Mouse (Mus musculus): ENCODE data around the gene Mdga2. TPM values are rescaled to one million over a fixed set of nuclear protein-coding genes. Genes with fewer than 3 reads are reported as not detected.

Mdga2 gene
- polyA plus RNA-seq, 1 experiment from 2014 or later: 0.13 TPM

GRCm38 (mm10) chr12:66679558-66679957 lies 542.8 kb downstream of the Mdga2 start:
- Histone ChIP-seq H3K4me3 (no peak overlapping the region), H3K36me3 (no peaks in the 10 kb centered on the region), H3K27me3 (replicated peaks) (no peaks in the 10 kb centered on the region), H3K9me3 (replicated peaks) (no peaks in the 10 kb centered on the region), H3K9ac (no peak overlapping the region), H3K4me1 (replicated peaks) (no peaks in the 10 kb centered on the region), H3K4me2 (no peak overlapping the region), H3K27ac (ENCODE audit: poor library complexity, severe bottlenecking) (no peak overlapping the region)
- 70% methylated on average over 3 of the region's 3 CpGs for WGBS
- ATAC-seq (ENCODE audit: insufficient number of reproducible peaks, low FRiP score): no peak

- no peak overlapping the region for H3K9ac ChIP-seq
- no peak overlapping the region for H3K4me3 ChIP-seq
- no peak overlapping the region for H3K27ac ChIP-seq (ENCODE audit: poor library complexity, severe bottlenecking)
- no peaks in the 10 kb centered on the region for H3K27me3 ChIP-seq (replicated peaks)
- ATAC-seq (ENCODE audit: insufficient number of reproducible peaks, low FRiP score): no peak
- no peaks in the 10 kb centered on the region for H3K4me1 ChIP-seq (replicated peaks)
- H3K9me3 ChIP-seq (replicated peaks): no peaks in the 10 kb centered on the region
- WGBS: 70% methylated on average over 12 of the region's 12 CpGs
- no peak overlapping the region for H3K4me2 ChIP-seq
- no peaks in the 10 kb centered on the region for H3K36me3 ChIP-seq
These were observed 573.5 kb downstream of the Mdga2 start for GRCm38 (mm10) chr12:66648605-66649552.

- no peak for ATAC-seq (ENCODE audit: insufficient number of reproducible peaks, low FRiP score)
- Histone ChIP-seq H3K4me1 (replicated peaks) (no peaks in the 10 kb centered on the region), H3K9me3 (replicated peaks) (no peaks in the 10 kb centered on the region), H3K4me3 (no peak overlapping the region), H3K36me3 (no peaks in the 10 kb centered on the region), H3K27me3 (replicated peaks) (no peaks in the 10 kb centered on the region), H3K9ac (no peak overlapping the region), H3K4me2 (no peak overlapping the region), H3K27ac (ENCODE audit: poor library complexity, severe bottlenecking) (no peak overlapping the region)
- WGBS: 41% methylated on average over 1 of the region's 1 CpGs
These were observed 581.9 kb downstream of the Mdga2 start for GRCm38 (mm10) chr12:66640408-66640807.

- no peak overlapping the region for H3K4me2 ChIP-seq
- H3K27me3 ChIP-seq (replicated peaks): no peaks in the 10 kb centered on the region
- H3K9me3 ChIP-seq (replicated peaks): no peaks in the 10 kb centered on the region
- H3K4me3 ChIP-seq: no peak overlapping the region
- no peak overlapping the region for H3K27ac ChIP-seq (ENCODE audit: poor library complexity, severe bottlenecking)
- no peak for ATAC-seq (ENCODE audit: insufficient number of reproducible peaks, low FRiP score)
- H3K36me3 ChIP-seq: no peaks in the 10 kb centered on the region
- WGBS: 74% methylated on average over 3 of the region's 3 CpGs
- no peak overlapping the region for H3K9ac ChIP-seq
- H3K4me1 ChIP-seq (replicated peaks): no peaks in the 10 kb centered on the region
These were observed 602.4 kb downstream of the Mdga2 start for GRCm38 (mm10) chr12:66619944-66620343.

- no peak overlapping the region for H3K4me3 ChIP-seq
- no peak for ATAC-seq (ENCODE audit: insufficient number of reproducible peaks, low FRiP score)
- no peak overlapping the region for H3K27ac ChIP-seq (ENCODE audit: poor library complexity, severe bottlenecking)
- H3K4me1 ChIP-seq (replicated peaks): no peaks in the 10 kb centered on the region
- no peaks in the 10 kb centered on the region for H3K9me3 ChIP-seq (replicated peaks)
- no peaks in the 10 kb centered on the region for H3K27me3 ChIP-seq (replicated peaks)
- H3K9ac ChIP-seq: no peak overlapping the region
- 53% methylated on average over 1 of the region's 1 CpGs for WGBS
- no peak overlapping the region for H3K4me2 ChIP-seq
- H3K36me3 ChIP-seq: no peaks in the 10 kb centered on the region
These were observed 630.6 kb downstream of the Mdga2 start for GRCm38 (mm10) chr12:66591617-66592230.

- no peak overlapping the region for H3K27ac ChIP-seq (ENCODE audit: poor library complexity, severe bottlenecking)
- no peaks in the 10 kb centered on the region for H3K36me3 ChIP-seq
- no peaks in the 10 kb centered on the region for H3K4me1 ChIP-seq (replicated peaks)
- ATAC-seq (ENCODE audit: insufficient number of reproducible peaks, low FRiP score): no peak
- no peak overlapping the region for H3K9ac ChIP-seq
- no peaks in the 10 kb centered on the region for H3K27me3 ChIP-seq (replicated peaks)
- WGBS: 79% methylated on average over 1 of the region's 1 CpGs
- no peak overlapping the region for H3K4me2 ChIP-seq
- no peaks in the 10 kb centered on the region for H3K9me3 ChIP-seq (replicated peaks)
- H3K4me3 ChIP-seq: no peak overlapping the region
These were observed 657.0 kb downstream of the Mdga2 start for GRCm38 (mm10) chr12:66565396-66565795.

GRCm38 (mm10) chr12:66556846-66557245 lies 665.5 kb downstream of the Mdga2 start:
- 80% methylated on average over 3 of the region's 3 CpGs for WGBS
- no peaks in the 10 kb centered on the region for H3K27me3 ChIP-seq (replicated peaks)

GRCm38 (mm10) chr12:66556178-66556820 lies 666.0 kb downstream of the Mdga2 start:
- WGBS: 68% methylated on average over 2 of the region's 2 CpGs
- Histone ChIP-seq H3K4me3 (no peak overlapping the region), H3K27ac (ENCODE audit: poor library complexity, severe bottlenecking) (no peak overlapping the region), H3K9me3 (replicated peaks) (no peaks in the 10 kb centered on the region), H3K9ac (no peak overlapping the region), H3K4me1 (replicated peaks) (no peaks in the 10 kb centered on the region), H3K27me3 (replicated peaks) (no peaks in the 10 kb centered on the region), H3K4me2 (no peak overlapping the region), H3K36me3 (no peaks in the 10 kb centered on the region)
- no peak for ATAC-seq (ENCODE audit: insufficient number of reproducible peaks, low FRiP score)

More at GRCm38 (mm10) chr12:66556846-66557245, 665.5 kb downstream of the Mdga2 start:
- no peak overlapping the region for H3K27ac ChIP-seq (ENCODE audit: poor library complexity, severe bottlenecking)
- no peaks in the 10 kb centered on the region for H3K36me3 ChIP-seq
- no peak overlapping the region for H3K9ac ChIP-seq
- H3K4me2 ChIP-seq: no peak overlapping the region
- ATAC-seq (ENCODE audit: insufficient number of reproducible peaks, low FRiP score): no peak
- no peak overlapping the region for H3K4me3 ChIP-seq
- H3K4me1 ChIP-seq (replicated peaks): no peaks in the 10 kb centered on the region
- H3K9me3 ChIP-seq (replicated peaks): no peaks in the 10 kb centered on the region

GRCm38 (mm10) chr12:66524973-66525372 lies 697.4 kb downstream of the Mdga2 start:
- WGBS: 45% methylated on average over 2 of the region's 2 CpGs

GRCm38 (mm10) chr12:66499258-66499657 lies 723.1 kb downstream of the Mdga2 start:
- no peaks in the 10 kb centered on the region for H3K27me3 ChIP-seq (replicated peaks)
- H3K4me2 ChIP-seq: no peak overlapping the region
- H3K4me3 ChIP-seq: no peak overlapping the region
- H3K36me3 ChIP-seq: no peaks in the 10 kb centered on the region
- no peaks in the 10 kb centered on the region for H3K9me3 ChIP-seq (replicated peaks)
- H3K27ac ChIP-seq (ENCODE audit: poor library complexity, severe bottlenecking): no peak overlapping the region
- H3K4me1 ChIP-seq (replicated peaks): no peaks in the 10 kb centered on the region
- no peak for ATAC-seq (ENCODE audit: insufficient number of reproducible peaks, low FRiP score)
- H3K9ac ChIP-seq: no peak overlapping the region
- 65% methylated on average over 4 of the region's 4 CpGs for WGBS

More at GRCm38 (mm10) chr12:66524973-66525372, 697.4 kb downstream of the Mdga2 start:
- Histone ChIP-seq H3K27ac (ENCODE audit: poor library complexity, severe bottlenecking) (no peak overlapping the region), H3K9ac (no peak overlapping the region), H3K4me2 (no peak overlapping the region), H3K27me3 (replicated peaks) (no peaks in the 10 kb centered on the region), H3K36me3 (no peaks in the 10 kb centered on the region), H3K4me1 (replicated peaks) (no peaks in the 10 kb centered on the region), H3K4me3 (no peak overlapping the region), H3K9me3 (replicated peaks) (no peaks in the 10 kb centered on the region)
- no peak for ATAC-seq (ENCODE audit: insufficient number of reproducible peaks, low FRiP score)

GRCm38 (mm10) chr12:66470868-66471267 lies 751.5 kb downstream of the Mdga2 start:
- Histone ChIP-seq H3K4me3 (no peak overlapping the region), H3K4me2 (no peak overlapping the region), H3K27me3 (replicated peaks) (no peaks in the 10 kb centered on the region), H3K9me3 (replicated peaks) (no peaks in the 10 kb centered on the region), H3K9ac (no peak overlapping the region), H3K27ac (ENCODE audit: poor library complexity, severe bottlenecking) (no peak overlapping the region), H3K36me3 (no peaks in the 10 kb centered on the region), H3K4me1 (replicated peaks) (no peaks in the 10 kb centered on the region)
- 67% methylated on average over 4 of the region's 4 CpGs for WGBS
- no peak for ATAC-seq (ENCODE audit: insufficient number of reproducible peaks, low FRiP score)
